Mouse (Mus musculus): ENCODE results near the gene Tiparp. TPM values are rescaled to one million over a fixed set of nuclear protein-coding genes. Genes with fewer than 3 reads are reported as not detected.

Gene Tiparp
- polyA plus RNA-seq, 1 experiment from 2014 or later, result 37.7 TPM

DNA sequence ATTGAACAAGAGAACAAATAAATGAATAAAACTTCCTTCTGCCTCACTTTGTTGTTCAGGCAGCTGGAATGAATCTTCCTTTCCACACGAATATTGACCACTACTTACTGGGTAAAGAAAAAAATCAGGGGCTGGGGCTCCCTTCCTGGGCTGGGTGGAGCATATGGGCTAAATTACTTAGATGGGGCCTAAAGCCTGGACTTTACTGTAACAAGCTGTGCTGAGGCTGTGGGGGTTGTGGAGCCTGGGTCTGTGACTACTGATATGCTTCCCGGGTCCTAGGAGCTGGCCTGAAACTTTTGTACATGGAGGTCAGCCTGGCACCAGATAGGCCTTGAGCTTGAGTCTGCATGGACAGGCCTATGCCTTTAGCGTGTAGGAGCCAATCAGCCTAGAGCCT lies 60.2 kb downstream of the Tiparp start:
- no peaks in the 10 kb centered on the region for H3K27me3 ChIP-seq
- H3K4me1 ChIP-seq, result peaks cover 14% of the 10 kb centered on the region
- no peak overlapping the region for H3K4me2 ChIP-seq (replicated peaks)
- H3K9ac ChIP-seq, result no peak overlapping the region
- H3K27ac ChIP-seq, result no peak overlapping the region
- H3K36me3 ChIP-seq, result no peaks in the 10 kb centered on the region
- WGBS, result 71% methylated on average over 3 of the region's 3 CpGs
- no peak for ATAC-seq (ENCODE audit: low FRiP score)
- no peak overlapping the region for H3K4me3 ChIP-seq
- H3K9me3 ChIP-seq (replicated peaks), result no peaks in the 10 kb centered on the region

DNA sequence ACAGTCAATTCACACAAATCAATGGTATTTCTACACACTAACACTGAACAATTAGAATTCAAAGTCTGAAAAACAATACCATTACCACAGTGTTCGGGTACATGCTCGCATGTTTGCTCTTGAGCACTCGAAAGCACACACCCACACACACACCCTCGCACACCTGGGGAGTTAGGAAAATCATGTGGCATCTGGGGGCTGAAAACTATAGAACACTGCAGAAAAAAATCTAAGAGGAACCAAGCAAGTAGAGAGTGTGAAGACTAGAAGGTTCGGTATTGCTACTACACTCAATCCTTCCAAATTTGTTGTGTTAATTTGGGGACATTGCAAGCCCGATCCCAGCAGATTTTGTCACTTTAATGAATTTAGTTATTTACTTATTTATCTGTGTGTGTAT lies 64.6 kb downstream of the Tiparp start:
- Histone ChIP-seq H3K36me3 (no peaks in the 10 kb centered on the region), H3K27ac (no peak overlapping the region), H3K4me3 (no peak overlapping the region), H3K9ac (no peak overlapping the region), H3K9me3 (replicated peaks) (no peaks in the 10 kb centered on the region), H3K4me1 (peaks cover under 1% of the 10 kb centered on the region; the same call in 1 of the 2 replicates), H3K27me3 (no peaks in the 10 kb centered on the region), H3K4me2 (replicated peaks) (no peak overlapping the region)
- no peak for ATAC-seq (ENCODE audit: low FRiP score)
- WGBS, result 90% methylated on average over 6 of the region's 6 CpGs

DNA sequence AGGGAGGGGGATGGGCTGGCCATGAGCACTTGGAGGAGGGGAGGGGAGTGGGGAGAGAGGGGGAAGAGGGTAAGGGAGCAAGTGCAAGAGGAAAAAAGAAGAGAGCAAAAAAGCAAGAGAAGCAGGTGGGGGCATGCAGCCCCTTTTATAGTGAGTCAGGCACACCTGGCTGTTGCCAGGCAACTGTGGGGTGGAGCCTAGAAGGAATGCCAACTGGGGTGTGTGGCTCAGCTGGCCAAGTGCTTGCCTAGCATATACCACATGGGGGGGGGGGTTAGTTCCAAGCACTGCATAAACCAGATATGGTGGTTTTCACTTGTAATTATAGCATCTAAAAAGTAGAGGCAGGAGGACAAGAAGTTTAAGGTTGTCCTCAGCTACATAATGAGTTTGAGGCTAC lies 66.3 kb downstream of the Tiparp start:
- no peak for ATAC-seq (ENCODE audit: low FRiP score)

DNA sequence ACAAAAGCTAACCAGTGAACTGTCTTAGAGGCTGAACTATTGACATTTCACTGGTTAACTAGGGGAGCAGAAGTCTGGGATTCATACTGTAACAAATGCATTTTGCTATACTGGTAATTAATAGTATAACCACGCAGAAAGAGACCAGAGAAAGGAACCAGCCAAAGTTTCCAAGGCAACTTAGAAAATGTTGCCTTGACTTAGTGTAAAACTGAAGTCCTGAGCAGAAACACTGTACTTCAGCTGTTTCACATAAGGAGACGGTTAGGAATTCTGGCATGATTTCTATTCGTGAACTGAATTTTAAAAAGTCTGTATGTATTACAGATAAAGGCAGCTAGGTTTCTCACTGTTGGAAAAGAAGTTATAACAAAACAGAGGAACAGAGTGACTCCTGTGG lies 67.0 kb downstream of the Tiparp start:
- no peak overlapping the region for H3K9ac ChIP-seq
- H3K4me2 ChIP-seq (replicated peaks), result no peak overlapping the region
- peaks cover 7% of the 10 kb centered on the region; the same call in 1 of the 2 replicates for H3K4me1 ChIP-seq
- 68% methylated on average over 3 of the region's 3 CpGs for whole genome bisulfite sequencing
- H3K4me3 ChIP-seq, result no peak overlapping the region
- no peaks in the 10 kb centered on the region for H3K27me3 ChIP-seq
- no peak for ATAC-seq (ENCODE audit: low FRiP score)
- no peak overlapping the region for H3K27ac ChIP-seq
- H3K9me3 ChIP-seq (replicated peaks), result no peaks in the 10 kb centered on the region
- no peaks in the 10 kb centered on the region for H3K36me3 ChIP-seq

More for the DNA sequence above, 66.3 kb downstream of the Tiparp start:
- H3K27ac ChIP-seq, result no peak overlapping the region
- H3K9me3 ChIP-seq (replicated peaks), result no peaks in the 10 kb centered on the region
- H3K9ac ChIP-seq, result no peak overlapping the region
- no peak overlapping the region for H3K4me3 ChIP-seq
- no peaks in the 10 kb centered on the region for H3K36me3 ChIP-seq
- peaks cover 7% of the 10 kb centered on the region; the same call in 1 of the 2 replicates for H3K4me1 ChIP-seq
- H3K4me2 ChIP-seq (replicated peaks), result no peak overlapping the region
- H3K27me3 ChIP-seq, result no peaks in the 10 kb centered on the region

DNA sequence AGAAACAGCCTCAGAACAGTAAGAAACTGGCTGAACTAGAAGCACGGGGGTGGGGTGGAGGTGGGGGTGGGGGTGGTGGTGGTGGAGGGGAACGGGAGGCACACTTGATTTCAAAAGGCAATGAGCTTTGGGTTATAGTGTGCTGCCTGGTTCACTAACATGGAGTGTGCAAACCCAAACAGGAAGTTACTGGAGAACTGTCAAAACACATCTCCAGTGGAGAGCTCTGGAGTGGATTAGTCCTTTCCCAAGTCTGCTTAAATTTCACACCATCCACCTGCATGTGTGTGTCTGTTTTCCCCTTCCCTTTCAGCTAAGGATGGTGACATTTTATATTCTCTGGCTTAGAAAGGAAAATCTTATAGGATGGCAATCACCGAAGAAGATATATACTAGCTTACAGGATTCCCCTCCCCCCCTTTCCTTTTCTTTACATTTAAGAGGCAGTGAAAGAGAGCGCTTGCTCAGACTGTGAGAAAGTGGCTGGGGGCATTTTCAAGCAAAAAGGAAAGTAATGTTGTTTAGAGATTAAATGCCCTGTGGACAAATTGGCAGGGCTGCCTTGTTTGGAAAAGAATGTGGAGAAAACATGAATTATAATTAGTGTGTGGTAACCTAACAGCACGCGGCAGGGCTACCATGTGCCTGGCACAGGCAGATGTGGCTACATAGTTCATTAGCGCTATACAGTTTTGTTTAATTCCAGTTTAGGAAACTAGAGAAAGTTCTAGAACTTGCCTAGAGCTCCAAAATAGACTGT lies 70.0 kb downstream of the Tiparp start:
- Histone ChIP-seq H3K4me3 (no peak overlapping the region), H3K9me3 (replicated peaks) (no peaks in the 10 kb centered on the region), H3K27me3 (no peaks in the 10 kb centered on the region), H3K4me2 (replicated peaks) (no peak overlapping the region), H3K4me1 (peaks cover 7% of the 10 kb centered on the region; the same call in 1 of the 2 replicates), H3K9ac (no peak overlapping the region), H3K36me3 (no peaks in the 10 kb centered on the region), H3K27ac (no peak overlapping the region)
- ATAC-seq (ENCODE audit: low FRiP score), result no peak
- WGBS, result 58% methylated on average over 7 of the region's 7 CpGs

DNA sequence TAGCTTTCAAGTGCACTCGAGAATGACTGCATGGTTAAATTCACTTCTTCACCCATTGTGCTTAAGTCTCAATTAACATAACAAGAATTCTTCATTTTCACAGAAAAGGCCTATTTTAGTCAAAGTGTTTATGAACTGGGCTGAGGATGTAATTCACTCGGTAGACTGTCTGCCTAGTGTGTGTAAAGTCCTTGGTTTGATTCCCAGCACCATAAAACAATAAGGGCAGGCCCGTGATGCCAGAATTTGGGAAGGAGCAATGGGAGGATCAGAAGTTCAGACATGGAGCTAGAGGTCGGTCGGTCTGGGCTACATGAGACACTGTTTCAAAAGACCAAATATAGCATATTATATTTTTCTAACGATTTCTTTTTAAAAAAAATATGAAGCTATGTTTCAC lies 70.9 kb downstream of the Tiparp start:
- no peak overlapping the region for H3K27ac ChIP-seq
- ATAC-seq (ENCODE audit: low FRiP score), result no peak
- peaks cover 7% of the 10 kb centered on the region; the same call in 1 of the 2 replicates for H3K4me1 ChIP-seq
- no peak overlapping the region for H3K9ac ChIP-seq
- H3K9me3 ChIP-seq (replicated peaks), result no peaks in the 10 kb centered on the region
- H3K36me3 ChIP-seq, result no peaks in the 10 kb centered on the region
- no peak overlapping the region for H3K4me3 ChIP-seq
- WGBS, result 84% methylated on average over 6 of the region's 6 CpGs
- H3K4me2 ChIP-seq (replicated peaks), result no peak overlapping the region
- no peaks in the 10 kb centered on the region for H3K27me3 ChIP-seq

DNA sequence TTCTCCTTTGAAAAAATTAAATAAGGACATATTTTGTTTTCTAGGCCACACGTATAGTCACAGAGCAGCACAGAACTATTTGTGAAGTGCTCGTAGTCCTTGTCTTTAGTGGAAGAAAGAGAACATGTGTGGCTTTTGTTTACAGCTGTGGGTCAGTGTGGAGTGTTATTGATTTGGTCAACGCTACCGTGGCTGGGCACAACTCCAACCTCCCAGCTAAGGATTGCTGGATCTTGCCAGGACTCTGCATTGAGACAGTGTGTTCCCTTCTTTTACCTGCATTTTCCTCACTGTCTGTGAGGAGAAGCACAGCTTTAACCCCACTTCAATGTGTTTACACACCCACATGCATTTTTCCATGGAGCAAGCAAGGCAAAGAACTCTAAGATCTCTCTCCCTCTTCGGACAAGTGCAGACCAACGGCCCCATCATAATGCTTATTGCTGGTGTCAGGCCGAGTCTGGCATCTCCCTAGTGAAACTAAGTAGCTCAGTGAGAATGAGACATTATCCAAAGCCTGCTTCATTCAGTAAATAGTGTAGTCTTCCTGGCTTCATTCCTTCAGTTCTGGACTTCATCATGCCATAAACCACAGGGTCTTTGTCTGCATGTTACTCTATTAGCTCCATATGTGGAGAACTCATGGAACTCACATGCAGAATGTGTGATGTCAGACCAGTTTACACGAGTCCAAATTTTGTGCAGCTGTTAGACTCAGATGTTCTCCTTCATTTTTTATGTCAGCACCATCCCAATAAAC lies 73.3 kb downstream of the Tiparp start:
- no peaks in the 10 kb centered on the region for H3K27me3 ChIP-seq
- no peak for ATAC-seq (ENCODE audit: low FRiP score)
- H3K4me1 ChIP-seq, result peaks cover 7% of the 10 kb centered on the region; the same call in 1 of the 2 replicates
- no peak overlapping the region for H3K4me2 ChIP-seq (replicated peaks)
- H3K4me3 ChIP-seq, result no peak overlapping the region
- H3K9me3 ChIP-seq (replicated peaks), result no peaks in the 10 kb centered on the region
- 84% methylated on average over 8 of the region's 8 CpGs for WGBS
- no peaks in the 10 kb centered on the region for H3K36me3 ChIP-seq
- no peak overlapping the region for H3K9ac ChIP-seq
- no peak overlapping the region for H3K27ac ChIP-seq

DNA sequence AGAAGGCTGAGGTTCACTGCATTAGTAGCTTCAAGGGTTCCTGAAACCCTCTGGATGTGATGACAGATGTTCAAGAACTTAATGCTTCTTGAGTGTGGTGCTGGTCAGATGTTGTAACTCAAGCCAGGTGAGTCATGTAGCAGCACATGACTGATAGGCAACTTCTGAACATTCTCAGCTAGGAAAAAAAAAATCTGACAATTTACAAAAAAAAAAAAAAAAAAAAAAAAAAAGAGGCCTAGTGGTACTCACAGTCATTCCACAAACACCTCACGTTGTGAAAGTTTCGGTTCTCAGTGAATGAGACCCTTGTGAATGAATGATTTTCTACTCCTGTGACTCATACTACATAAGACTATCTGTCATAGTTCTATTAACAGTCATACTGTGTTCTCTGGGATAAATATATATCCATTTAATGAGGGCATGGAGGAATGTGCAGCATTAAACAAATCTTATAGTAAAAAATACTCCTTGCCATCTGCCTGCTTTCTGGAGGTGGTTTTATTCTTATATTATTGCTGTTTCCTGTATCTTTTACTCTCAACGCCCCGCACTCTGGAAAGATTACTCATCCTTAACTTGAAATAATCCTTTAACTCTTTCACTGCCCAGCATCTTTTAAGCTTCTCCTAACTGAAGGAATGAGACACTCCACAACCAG lies 75.3 kb downstream of the Tiparp start:
- 68% methylated on average over 4 of the region's 4 CpGs for WGBS

More for the DNA sequence above, 75.3 kb downstream of the Tiparp start:
- Histone ChIP-seq H3K4me2 (replicated peaks) (no peak overlapping the region), H3K4me1 (no peaks in the 10 kb centered on the region), H3K9me3 (replicated peaks) (no peaks in the 10 kb centered on the region), H3K27me3 (no peaks in the 10 kb centered on the region), H3K27ac (no peak overlapping the region), H3K36me3 (no peaks in the 10 kb centered on the region), H3K9ac (no peak overlapping the region), H3K4me3 (no peak overlapping the region)
- ATAC-seq (ENCODE audit: low FRiP score), result no peak

Other genes starting within 250 kb of the Tiparp start
- gene Ssr3, start 135.8 kb upstream of the Tiparp start, polyA plus RNA-seq (2016; fragmentation: Nextera tagmentation; extraction: Ambion mirVana), result 211 and 222 TPM in 2 replicates
- gene Lekr1, start 137.8 kb downstream of the Tiparp start, polyA plus RNA-seq (2016; fragmentation: Nextera tagmentation; extraction: Ambion mirVana), result 7.6 and 8.3 TPM in 2 replicates